Mouse (Mus musculus) MEL (cell line): ENCODE data around the gene Obox6. TPM values are rescaled to one million over a fixed set of nuclear protein-coding genes. Genes with fewer than 3 reads are reported as not detected.

ENCODE experiments used
- DNase-seq: peaks from one replicate; pipeline ENCODE4 v3.0.0; 2011; ENCODE audit warnings: low read depth, low spot score
- H3K27ac ChIP-seq: 2 replicates; pipeline ENCODE4 v1.5.1; 2012; ENCODE audit warnings: low read depth, mild to moderate bottlenecking, control low read depth, low read length, moderate library complexity; ENCODE audit not compliant: control insufficient read depth
- H3K27me3 ChIP-seq, 2 experiments: fragments of 150-350 bp in 1 of 2; sonication (generic) in 1 of 2; 2 replicates each; pipeline ENCODE4 v1.6.1; 2012; ENCODE audit warnings: low read length in 2 of 2, mild to moderate bottlenecking in 2 of 2, improper control_type of control experiment in 1 of 2, moderate library complexity in 1 of 2; ENCODE audit not compliant: insufficient read depth in 2 of 2, control insufficient read depth in 1 of 2
- H3K36me3 ChIP-seq, 2 experiments: 2 replicates each; pipeline ENCODE4 v1.6.1; 2012 to 2014; ENCODE audit warnings: low read length in 2 of 2, improper control_type of control experiment in 1 of 2, inconsistent platforms in 1 of 2, mild to moderate bottlenecking in 1 of 2; ENCODE audit not compliant: insufficient read depth in 2 of 2, control insufficient read depth in 1 of 2
- H3K4me1 ChIP-seq, 2 experiments: fragments of 150-350 bp in 1 of 2; sonication (generic) in 1 of 2; 2 replicates each; pipeline ENCODE4 v1.6.1; 2012; ENCODE audit warnings: low read length in 2 of 2, improper control_type of control experiment in 1 of 2, mild to moderate bottlenecking in 1 of 2; ENCODE audit not compliant: insufficient read depth in 2 of 2, control insufficient read depth in 1 of 2
- H3K4me3 ChIP-seq, 2 experiments: fragments of 150-350 bp in 1 of 2; sonication (generic) in 1 of 2; 2 replicates each; pipeline ENCODE4 v1.5.1; 2012; ENCODE audit warnings: low read depth in 2 of 2, low read length in 2 of 2, mild to moderate bottlenecking in 2 of 2, moderate library complexity in 2 of 2, control low read depth in 1 of 2, improper control_type of control experiment in 1 of 2; ENCODE audit not compliant: control insufficient read depth in 1 of 2, insufficient read depth in 1 of 2
- H3K79me2 ChIP-seq: 2 replicates; pipeline ENCODE4 v1.6.1; 2012; ENCODE audit warnings: mild to moderate bottlenecking, low read length, moderate library complexity; ENCODE audit not compliant: control insufficient read depth, poor library complexity, insufficient read depth
- H3K9ac ChIP-seq: 2 replicates; pipeline ENCODE4 v1.6.1; 2012; ENCODE audit warnings: low read depth, mild to moderate bottlenecking, control low read depth, low read length, moderate library complexity; ENCODE audit not compliant: control insufficient read depth, poor library complexity, severe bottlenecking
- H3K9me3 ChIP-seq: fragments of 150-350 bp; sonication (generic); replicated peaks from 2 replicates; pipeline ENCODE4 v1.6.1; 2012; ENCODE audit warnings: mild to moderate bottlenecking, low read length, improper control_type of control experiment, moderate library complexity; ENCODE audit not compliant: insufficient read depth
- CHD1 ChIP-seq: IDR thresholded peaks from 2 replicates; pipeline ENCODE4 v1.6.1; 2012; ENCODE audit warnings: low read depth, mild to moderate bottlenecking, inconsistent platforms, low read length, improper control_type of control experiment
- CTCF ChIP-seq, 3 experiments: IDR thresholded peaks in 2 of 3; conservative IDR thresholded peaks in 1 of 3; 2 replicates each; pipeline ENCODE4 v1.5.1; 2011 to 2012; ENCODE audit warnings: low read length in 3 of 3, low read depth in 2 of 3, mild to moderate bottlenecking in 2 of 3, improper control_type of control experiment in 1 of 3, inconsistent platforms in 1 of 3, mixed read lengths in 1 of 3, moderate library complexity in 1 of 3; ENCODE audit not compliant: control insufficient read depth in 1 of 3, insufficient read depth in 1 of 3, poor library complexity in 1 of 3, severe bottlenecking in 1 of 3
- E2F4 ChIP-seq: IDR thresholded peaks from 2 replicates; pipeline ENCODE4 v1.6.1; 2011; ENCODE audit warnings: low read depth, low read length, improper control_type of control experiment, borderline replicate concordance
- ELF1 ChIP-seq: IDR thresholded peaks from 2 replicates; pipeline ENCODE4 v1.6.1; 2014; ENCODE audit warnings: low read depth, mild to moderate bottlenecking, inconsistent platforms, low read length, improper control_type of control experiment, moderate library complexity
- EP300 ChIP-seq, 2 experiments: IDR thresholded peaks; 2 replicates each; pipeline ENCODE4 v1.6.1; 2011; ENCODE audit warnings: improper control_type of control experiment in 2 of 2, low read length in 2 of 2, low read depth in 1 of 2, mild to moderate bottlenecking in 1 of 2
- GABPA ChIP-seq: IDR thresholded peaks from 2 replicates; pipeline ENCODE4 v1.6.1; 2012; ENCODE audit warnings: low read depth, mild to moderate bottlenecking, inconsistent platforms, low read length, improper control_type of control experiment, moderate library complexity
- GATA1 ChIP-seq: IDR thresholded peaks from 2 replicates; pipeline ENCODE4 v1.6.1; 2011; ENCODE audit warnings: low read depth, low read length, improper control_type of control experiment
- JUND ChIP-seq: IDR thresholded peaks from 2 replicates; pipeline ENCODE4 v1.6.1; 2011; ENCODE audit warnings: low read depth, mild to moderate bottlenecking, improper control_type of control experiment, low read length
- KAT2A ChIP-seq: conservative IDR thresholded peaks from 2 replicates; pipeline ENCODE4 v1.6.1; 2012; ENCODE audit warnings: low read depth, low read length, improper control_type of control experiment, inconsistent platforms
- MAFK ChIP-seq: IDR thresholded peaks from 2 replicates; pipeline ENCODE4 v1.6.1; 2011; ENCODE audit warnings: low read depth, mild to moderate bottlenecking, low read length, improper control_type of control experiment, borderline replicate concordance
- MEF2A ChIP-seq: IDR thresholded peaks from 2 replicates; pipeline ENCODE4 v1.6.1; 2014; ENCODE audit warnings: low read depth, mild to moderate bottlenecking, inconsistent platforms, low read length, improper control_type of control experiment; ENCODE audit not compliant: poor library complexity, insufficient replicate concordance, severe bottlenecking; ENCODE audit errors: extremely low read depth
- MXI1 ChIP-seq: IDR thresholded peaks from 2 replicates; pipeline ENCODE4 v1.6.1; 2011; ENCODE audit warnings: mild to moderate bottlenecking, low read depth, low read length, improper control_type of control experiment
- MYC ChIP-seq: IDR thresholded peaks from 2 replicates; pipeline ENCODE4 v1.6.1; 2011; ENCODE audit warnings: low read depth, mild to moderate bottlenecking, low read length, improper control_type of control experiment, moderate library complexity
- POLR2AphosphoS5 ChIP-seq: IDR thresholded peaks from 2 replicates; pipeline ENCODE4 v1.6.1; 2012; ENCODE audit warnings: low read depth, borderline replicate concordance, mild to moderate bottlenecking, inconsistent platforms, low read length, moderate library complexity, mixed read lengths
- RAD21 ChIP-seq: IDR thresholded peaks from 2 replicates; pipeline ENCODE4 v1.6.1; 2011; ENCODE audit warnings: mild to moderate bottlenecking, low read depth, low read length, improper control_type of control experiment
- SIN3A ChIP-seq: IDR thresholded peaks from 2 replicates; pipeline ENCODE4 v1.6.1; 2012; ENCODE audit warnings: low read length, improper control_type of control experiment, inconsistent platforms
- SMC3 ChIP-seq: IDR thresholded peaks from 2 replicates; pipeline ENCODE4 v1.6.1; 2011; ENCODE audit warnings: low read depth, low read length, improper control_type of control experiment
- TAL1 ChIP-seq: IDR thresholded peaks from 2 replicates; pipeline ENCODE4 v1.6.1; 2012; ENCODE audit warnings: mild to moderate bottlenecking, inconsistent platforms, low read length, moderate library complexity, mixed read lengths
- TBP ChIP-seq: IDR thresholded peaks from 2 replicates; pipeline ENCODE4 v1.8.0; 2011; ENCODE audit warnings: low read depth, low read length, improper control_type of control experiment
- TCF12 ChIP-seq: IDR thresholded peaks from 2 replicates; pipeline ENCODE4 v1.6.1; 2014; ENCODE audit warnings: low read depth, mild to moderate bottlenecking, inconsistent platforms, low read length, improper control_type of control experiment, moderate library complexity
- USF2 ChIP-seq, 2 experiments: IDR thresholded peaks; 2 replicates each; pipeline ENCODE4 v1.6.1; 2011 to 2012; ENCODE audit warnings: improper control_type of control experiment in 2 of 2, low read length in 2 of 2, borderline replicate concordance in 1 of 2, inconsistent platforms in 1 of 2, low read depth in 1 of 2, mild to moderate bottlenecking in 1 of 2; ENCODE audit not compliant: insufficient read depth in 1 of 2
- ZC3H11A ChIP-seq: IDR thresholded peaks from 2 replicates; pipeline ENCODE4 v1.6.1; 2012; ENCODE audit warnings: low read depth, mild to moderate bottlenecking, inconsistent platforms, low read length, improper control_type of control experiment
- ZMIZ1 ChIP-seq: IDR thresholded peaks from 2 replicates; pipeline ENCODE4 v1.6.1; 2012; ENCODE audit warnings: low read depth, mild to moderate bottlenecking, inconsistent platforms, low read length, improper control_type of control experiment, moderate library complexity
- polyA plus RNA-seq, 2 experiments: library from polyadenylated mRNA; stranded (reverse) in 1 of 2; unstranded in 1 of 2; fragments of >175 nt in 1 of 2; fragments of >200 nt in 1 of 2; gene quantifications; 2 replicates each; pipeline versions ENCODE4 v1.2.1 to v1.2.4; 2012; ENCODE audit warnings: low replicate concordance in 2 of 2, low read depth in 1 of 2; ENCODE audit not compliant: insufficient read length in 2 of 2, insufficient read depth in 1 of 2, missing spikeins in 1 of 2
- total RNA-seq: library from RNA; depleted of rRNA; stranded (reverse); fragments of 300-350 nt; gene quantifications from 2 replicates; pipeline ENCODE4 v1.2.3, GENCODE M21; 2012

The Obox6 gene
- total and polyA plus RNA-seq, 3 experiments = not detected

DNA sequence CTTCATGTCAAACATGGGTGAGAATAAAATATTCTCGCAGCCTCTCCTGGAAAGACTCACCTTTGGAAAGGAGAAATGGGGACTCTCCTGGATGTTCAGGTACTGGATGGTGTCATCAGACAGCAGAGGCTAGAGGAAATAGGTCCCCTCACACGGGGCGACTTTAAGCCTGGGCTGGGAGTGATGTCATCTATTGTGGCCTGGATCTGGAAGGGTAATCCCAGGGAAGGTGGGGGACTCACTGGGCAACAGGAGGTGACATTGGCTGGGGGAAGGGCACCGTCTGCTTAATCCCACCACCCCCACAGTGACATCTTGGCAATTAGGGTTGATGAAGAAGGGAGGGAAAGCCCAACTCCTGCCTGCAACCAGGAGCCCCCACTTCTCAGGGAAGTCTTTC, 40.3 kb upstream of the Obox6 start, which contains the start of gene Crx:
Gene Crx (minus strand): TSS at position 213 of the 400 bp plus-strand sequence.
- Histone ChIP-seq H3K27ac (no peak within 1 kb of the TSS), H3K79me2 (no peaks in the 10 kb centered on the region), H3K36me3 (peaks cover 0 to 6% of the 10 kb centered on the region in 2 experiments; a peak in 1 of 4 replicates), H3K9me3 (no peaks in the 10 kb centered on the region), H3K27me3 (no peaks in the 10 kb centered on the region), H3K4me1 (peaks cover 0 to 11% of the 10 kb centered on the region in 2 experiments; a peak in 3 of 4 replicates), H3K9ac (no peak within 1 kb of the TSS), H3K4me3 (no peak within 1 kb of the TSS)
- no peak for DNase-seq
- TF ChIP-seq SIN3A (no peak), KAT2A (no peak), GABPA (no peak), TBP (no peak), CHD1 (no peak), ZC3H11A (no peak), SMC3 (no peak), MYC (no peak), GATA1 (no peak), MXI1 (no peak), ELF1 (no peak), EP300 (IDR thresholded peaks at IDR 0.05; ENCODE audit: low read depth in 1 of 2, low read length in 2 of 2) (no peak), E2F4 (no peak), CTCF (IDR thresholded peaks at IDR 0.05 in 2 of 3, conservative IDR thresholded peaks at IDR 0.05 in 1 of 3; ENCODE audit: control insufficient read depth in 1 of 3, insufficient read depth in 1 of 3, low read depth in 2 of 3, low read length in 3 of 3, poor library complexity in 1 of 3, severe bottlenecking in 1 of 3) (no peak), TCF12 (no peak), MAFK (no peak), USF2 (IDR thresholded peaks at IDR 0.05; ENCODE audit: borderline replicate concordance in 1 of 2, insufficient read depth in 1 of 2, low read depth in 1 of 2, low read length in 2 of 2) (no peak), MEF2A (no peak)

DNA sequence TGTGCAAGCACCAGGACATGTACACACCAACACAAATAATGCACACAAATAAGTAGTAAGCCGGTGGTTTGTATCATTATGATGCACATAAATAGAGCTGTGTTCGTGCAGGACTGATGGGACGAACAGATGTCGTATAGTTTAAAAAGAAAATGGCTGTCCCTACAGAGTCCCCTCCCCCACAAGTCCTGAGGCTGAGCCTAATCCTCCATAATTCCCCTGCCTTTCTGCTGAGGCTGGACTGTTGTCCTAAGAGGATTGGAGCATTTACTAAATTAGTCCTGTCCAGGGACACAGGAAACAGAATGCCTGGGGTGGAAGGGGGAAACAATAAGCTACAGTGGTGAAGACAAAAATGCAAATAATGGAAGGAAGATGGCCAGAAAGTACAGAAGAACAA, 24.6 kb upstream of the Obox6 start:
- no peaks in the 10 kb centered on the region for H3K36me3 ChIP-seq
- H3K27me3 ChIP-seq = no peaks in the 10 kb centered on the region
- no peaks in the 10 kb centered on the region for H3K4me1 ChIP-seq
- no peaks in the 10 kb centered on the region for H3K9me3 ChIP-seq
- no peak overlapping the region for H3K27ac ChIP-seq
- TF ChIP-seq MXI1 (no peak), ZMIZ1 (no peak), POLR2AphosphoS5 (no peak), TAL1 (no peak), JUND (no peak), RAD21 (no peak)
- no peak for DNase-seq
- H3K4me3 ChIP-seq = no peak overlapping the region
- H3K9ac ChIP-seq = no peak overlapping the region
- no peaks in the 10 kb centered on the region for H3K79me2 ChIP-seq
